Mouse (Mus musculus): ENCODE measurements around the gene Pou2f1. TPM values are rescaled to one million over a fixed set of nuclear protein-coding genes. Genes with fewer than 3 reads are reported as not detected.

Pou2f1 gene
- total RNA-seq (2021), result 1 to 10 TPM; 7.7 to 8.3 TPM
- long read RNA-seq, experiment 1, partial matches to known transcripts, result 1 of 3 reads
- long read RNA-seq, experiment 1, other reads (novel, unspliced or antisense), result 2 of 3 reads
- long read RNA-seq, experiment 2, partial matches to known transcripts, result 0 of 3 reads
- long read RNA-seq, experiment 2, other reads (novel, unspliced or antisense), result 3 of 3 reads

- peak; percentile 97 for DNase-seq (ENCODE audit: low spot score)
Observed at GRCm38 (mm10) chr1:166002520-166003155, at the start of gene Pou2f1. TSS of gene Pou2f1 (minus strand) at chr1:166002678.

- DNase-seq (ENCODE audit: low spot score), result no peak
Observed at GRCm38 (mm10) chr1:166049046-166049827, 46.8 kb upstream of the Pou2f1 start.

- DNase-seq (ENCODE audit: low spot score), result no peak
Observed at GRCm38 (mm10) chr1:166048230-166048911, 45.9 kb upstream of the Pou2f1 start.

- DNase-seq (ENCODE audit: low spot score), result no peak
Observed at GRCm38 (mm10) chr1:166047505-166048170, 45.2 kb upstream of the Pou2f1 start.

- no peak for DNase-seq (ENCODE audit: low spot score)
Observed at GRCm38 (mm10) chr1:166045894-166046197, 43.4 kb upstream of the Pou2f1 start.

- DNase-seq (ENCODE audit: low spot score), result no peak
Observed at GRCm38 (mm10) chr1:166045060-166045893, 42.8 kb upstream of the Pou2f1 start.

GRCm38 (mm10) chr1:166043451-166044149 lies 41.1 kb upstream of the Pou2f1 start:
- DNase-seq (ENCODE audit: low spot score), result no peak

GRCm38 (mm10) chr1:166041501-166041900 lies 39.0 kb upstream of the Pou2f1 start:
- DNase-seq (ENCODE audit: low spot score), result no peak

GRCm38 (mm10) chr1:166038731-166039332 lies 36.4 kb upstream of the Pou2f1 start:
- DNase-seq (ENCODE audit: low spot score), result no peak

- DNase-seq (ENCODE audit: low spot score), result no peak
Observed at GRCm38 (mm10) chr1:166035045-166035444, 32.6 kb upstream of the Pou2f1 start.

- DNase-seq (ENCODE audit: low spot score), result no peak
Observed at GRCm38 (mm10) chr1:166031673-166032547, 29.4 kb upstream of the Pou2f1 start.

GRCm38 (mm10) chr1:166023981-166024380 lies 21.5 kb upstream of the Pou2f1 start:
- DNase-seq (ENCODE audit: low spot score), result no peak

- no peak for DNase-seq (ENCODE audit: low spot score)
Observed at GRCm38 (mm10) chr1:166017203-166017602, 14.7 kb upstream of the Pou2f1 start.

- DNase-seq (ENCODE audit: low spot score), result no peak
Observed at GRCm38 (mm10) chr1:166016306-166016705, 13.8 kb upstream of the Pou2f1 start.

- no peak for DNase-seq (ENCODE audit: low spot score)
Observed at GRCm38 (mm10) chr1:166014530-166014929, 12.1 kb upstream of the Pou2f1 start.

GRCm38 (mm10) chr1:166010106-166010505 lies 7.6 kb upstream of the Pou2f1 start:
- DNase-seq (ENCODE audit: low spot score), result no peak

GRCm38 (mm10) chr1:166008634-166009350 lies 6.3 kb upstream of the Pou2f1 start:
- no peak for DNase-seq (ENCODE audit: low spot score)

- no peak for DNase-seq (ENCODE audit: low spot score)
Observed at GRCm38 (mm10) chr1:166007026-166007425, 4.5 kb upstream of the Pou2f1 start.

Measured in gastrocnemius, adult 18-20 months (tissue).